Mouse (Mus musculus) limb, embryonic 11.5 days (tissue): ENCODE data around the gene Wfdc15b. TPM values are rescaled to one million over a fixed set of nuclear protein-coding genes. Genes with fewer than 3 reads are reported as not detected.
A peak's percentile ranks its signal among the peaks of the same experiment; 100 is the strongest.

ENCODE experiments used
- ATAC-seq: fragments of 200-750 bp; cut with Nextera tagmentation; 2 replicates; pipeline ENCODE4 v1.8.0; 2017; ENCODE audit warnings: low read depth; ENCODE audit not compliant: insufficient number of reproducible peaks, low FRiP score, low TSS enrichment
- DNase-seq: peaks from one replicate; pipeline ENCODE4 v3.0.0-alpha.2; 2015; ENCODE audit warnings: low spot score
- H3K27ac ChIP-seq: fragments of 300-500 bp; sonication (generic); replicated peaks from 2 replicates; pipeline ENCODE4 v1.5.1; 2014; ENCODE audit warnings: low read depth, mild to moderate bottlenecking, low read length
- H3K27me3 ChIP-seq: fragments of 300-500 bp; sonication (generic); 2 replicates; pipeline ENCODE4 v1.6.1; 2014; ENCODE audit warnings: mild to moderate bottlenecking, low read length, mixed read lengths; ENCODE audit not compliant: control insufficient read depth, insufficient read depth
- H3K36me3 ChIP-seq: fragments of 300-500 bp; sonication (generic); 2 replicates; pipeline ENCODE4 v1.6.1; 2014; ENCODE audit warnings: mild to moderate bottlenecking, low read length, moderate library complexity, mixed read lengths; ENCODE audit not compliant: control insufficient read depth, insufficient read depth
- H3K4me1 ChIP-seq: fragments of 300-500 bp; sonication (generic); 2 replicates; pipeline ENCODE4 v1.6.1; 2014; ENCODE audit warnings: low read length, mixed read lengths; ENCODE audit not compliant: control insufficient read depth, insufficient read depth
- H3K4me2 ChIP-seq: fragments of 300-500 bp; sonication (generic); 2 replicates; pipeline ENCODE4 v1.6.1; 2014; ENCODE audit warnings: low read depth, mild to moderate bottlenecking, moderate library complexity; ENCODE audit not compliant: severe bottlenecking
- H3K4me3 ChIP-seq: fragments of 300-500 bp; sonication (generic); 2 replicates; pipeline ENCODE4 v1.5.1; 2014; ENCODE audit warnings: low read depth, low read length
- H3K9ac ChIP-seq: fragments of 300-500 bp; sonication (generic); 2 replicates; pipeline ENCODE4 v1.6.1; 2014; ENCODE audit warnings: mild to moderate bottlenecking, low read length
- H3K9me3 ChIP-seq: fragments of 300-500 bp; sonication (generic); 2 replicates; pipeline ENCODE4 v1.6.1; 2016; ENCODE audit warnings: low read length; ENCODE audit not compliant: control insufficient read depth
- WGBS: fragments of 180-500 bp; shearing (Covaris S2); extraction: QIAGEN DNeasy Blood & Tissue Kit; methylation state at CpG from one replicate; pipeline ENCODE4 v1.1.7; 2014; 5-methylcytosine and 5-hydroxymethylcytosine counted together
- polyA plus RNA-seq: library from polyadenylated mRNA; unstranded; fragments of >200 nt; fragmentation: Nextera tagmentation; extraction: Ambion mirVana; gene quantifications from 2 replicates; pipeline ENCODE4 v1.2.1, GENCODE M21; 2014

The Wfdc15b gene
- polyA plus RNA-seq, 1 experiment from 2014 or later: not detected

DNA sequence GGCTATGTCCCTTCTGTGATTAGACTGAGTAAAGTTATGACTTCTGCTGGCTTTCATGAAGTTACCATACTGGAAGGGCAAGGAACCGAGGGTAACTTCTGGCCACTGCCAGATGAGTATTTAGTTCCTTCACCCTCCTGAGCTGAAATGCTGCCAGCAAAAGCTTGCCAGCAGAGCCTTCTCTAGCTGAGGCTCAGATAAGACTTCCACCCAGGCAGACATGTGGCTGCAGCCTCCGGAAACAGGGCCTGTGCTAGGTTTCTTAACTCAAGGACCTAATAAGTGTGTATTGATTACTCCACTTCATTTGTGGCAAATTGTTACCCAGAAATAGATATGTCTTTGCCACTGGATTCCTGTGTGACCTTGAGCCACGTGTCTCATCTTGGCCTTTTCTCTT, 48.1 kb downstream of the Wfdc15b start:
- DNase-seq: no peak
- no peak overlapping the region for H3K9ac ChIP-seq
- no peak overlapping the region for H3K4me3 ChIP-seq
- H3K4me1 ChIP-seq: peaks cover 8% of the 10 kb centered on the region; the same call in 1 of the 2 replicates
- no peak overlapping the region for H3K4me2 ChIP-seq
- H3K27me3 ChIP-seq: peaks cover 41% of the 10 kb centered on the region
- WGBS: 82% methylated on average over 3 of the region's 3 CpGs
- ATAC-seq: no peak
- H3K9me3 ChIP-seq: no peaks in the 10 kb centered on the region
- H3K36me3 ChIP-seq: no peaks in the 10 kb centered on the region
- no peak overlapping the region for H3K27ac ChIP-seq

DNA sequence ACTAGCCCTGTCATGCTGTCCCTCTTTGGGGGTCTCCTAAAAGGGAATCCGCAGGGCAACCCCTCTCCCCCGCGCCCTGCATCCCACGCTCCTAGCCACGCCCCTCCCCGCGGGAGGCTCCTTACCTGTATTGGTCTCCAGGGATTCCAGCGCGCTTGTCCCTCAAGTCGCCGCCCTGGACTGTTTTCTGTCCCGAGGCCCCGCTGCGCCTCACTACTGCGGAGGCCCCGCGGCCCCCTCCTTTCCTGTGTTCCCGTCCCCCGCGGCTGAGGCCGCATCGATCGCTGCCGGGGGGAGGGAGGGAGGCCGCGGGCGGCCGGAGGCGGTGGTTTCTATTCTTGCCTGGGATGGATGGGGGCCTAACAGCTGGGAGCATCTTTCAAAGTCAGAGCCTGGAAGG, 50.6 kb downstream of the Wfdc15b start, which contains the start of gene Kcns1:
Kcns1 (minus strand) TSS at position 212 of the 400 bp plus-strand sequence.
- Histone ChIP-seq H3K4me2 (peak within 1 kb of the TSS; percentile 49), H3K27ac (no peak within 1 kb of the TSS)
- peak; percentile 31 for DNase-seq

DNA sequence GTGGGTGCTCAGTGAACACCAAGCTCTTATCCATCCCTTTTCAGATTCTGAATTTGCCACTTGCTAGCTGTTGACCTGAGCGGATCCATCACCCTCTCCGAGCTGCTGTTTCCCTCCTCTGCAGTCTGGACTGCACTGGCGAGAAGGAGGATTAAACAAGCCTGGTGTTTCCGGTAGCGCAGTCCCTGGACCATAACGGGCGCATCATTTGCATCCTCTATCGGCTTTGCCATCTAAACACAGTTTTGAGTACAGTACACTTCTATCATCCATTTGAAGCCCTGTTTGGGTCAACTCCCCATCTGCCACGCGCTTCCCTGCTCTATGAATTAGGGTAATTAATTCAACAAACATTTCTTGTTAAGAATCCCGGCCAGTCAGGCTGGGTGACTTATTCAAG, 51.1 kb downstream of the Wfdc15b start:
- WGBS: 5% methylated on average over 11 of the region's 11 CpGs
- Histone ChIP-seq H3K27me3 (peaks cover 66% of the 10 kb centered on the region), H3K4me2 (no peak overlapping the region; the same call in 1 of the 2 replicates), H3K27ac (no peak overlapping the region), H3K36me3 (no peaks in the 10 kb centered on the region), H3K4me3 (0 out of 2 replicates have a peak overlapping the region, but pooled peaks have one; percentile 31), H3K9ac (no peak overlapping the region), H3K4me1 (peaks cover 14% of the 10 kb centered on the region), H3K9me3 (no peaks in the 10 kb centered on the region; the same call in 1 of the 2 replicates)
- DNase-seq (no peak), ATAC-seq (no peak)

More for the DNA sequence above, 50.6 kb downstream of the Wfdc15b start, which contains the start of gene Kcns1:
- Histone ChIP-seq H3K9me3 (no peaks in the 10 kb centered on the region; the same call in 1 of the 2 replicates), H3K9ac (peak within 1 kb of the TSS; percentile 45; the same call in 1 of the 2 replicates), H3K36me3 (no peaks in the 10 kb centered on the region), H3K4me1 (peaks cover 14% of the 10 kb centered on the region), H3K27me3 (peaks cover 65% of the 10 kb centered on the region), H3K4me3 (peak within 1 kb of the TSS; percentile 31)
- WGBS: under 1% methylated on average over 29 of the region's 29 CpGs
- no peak for ATAC-seq

DNA sequence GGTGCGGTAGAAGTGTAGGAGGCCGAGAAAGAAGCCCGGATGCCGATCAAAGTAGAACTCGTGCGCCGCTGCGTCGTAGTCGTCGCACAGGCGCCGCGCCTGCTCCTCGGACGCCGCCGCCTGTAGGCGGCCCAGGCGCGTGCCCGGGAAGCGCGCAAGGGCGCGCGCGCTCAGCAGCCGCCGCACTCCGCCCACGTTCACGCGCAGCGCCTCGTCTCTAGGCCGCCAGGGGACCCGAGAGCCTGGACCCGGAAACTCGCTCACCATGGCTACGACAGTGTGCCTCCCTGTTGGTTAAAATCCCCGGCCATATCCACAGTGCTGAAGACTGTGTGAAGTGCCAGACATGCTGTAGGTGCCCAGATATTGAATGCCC, 52.9 kb downstream of the Wfdc15b start:
- WGBS: 13% methylated on average over 41 of the region's 42 CpGs
- peaks cover 63% of the 10 kb centered on the region for H3K27me3 ChIP-seq
- H3K4me1 ChIP-seq: peaks cover 14% of the 10 kb centered on the region
- peak overlapping the region; percentile 24 for H3K4me3 ChIP-seq
- no peak for DNase-seq
- peak overlapping the region; percentile 47; the same call in 1 of the 2 replicates for H3K9ac ChIP-seq
- peak overlapping the region; percentile 45 for H3K4me2 ChIP-seq
- H3K27ac ChIP-seq: no peak overlapping the region
- H3K9me3 ChIP-seq: no peaks in the 10 kb centered on the region; the same call in 1 of the 2 replicates
- H3K36me3 ChIP-seq: no peaks in the 10 kb centered on the region
- no peak for ATAC-seq

DNA sequence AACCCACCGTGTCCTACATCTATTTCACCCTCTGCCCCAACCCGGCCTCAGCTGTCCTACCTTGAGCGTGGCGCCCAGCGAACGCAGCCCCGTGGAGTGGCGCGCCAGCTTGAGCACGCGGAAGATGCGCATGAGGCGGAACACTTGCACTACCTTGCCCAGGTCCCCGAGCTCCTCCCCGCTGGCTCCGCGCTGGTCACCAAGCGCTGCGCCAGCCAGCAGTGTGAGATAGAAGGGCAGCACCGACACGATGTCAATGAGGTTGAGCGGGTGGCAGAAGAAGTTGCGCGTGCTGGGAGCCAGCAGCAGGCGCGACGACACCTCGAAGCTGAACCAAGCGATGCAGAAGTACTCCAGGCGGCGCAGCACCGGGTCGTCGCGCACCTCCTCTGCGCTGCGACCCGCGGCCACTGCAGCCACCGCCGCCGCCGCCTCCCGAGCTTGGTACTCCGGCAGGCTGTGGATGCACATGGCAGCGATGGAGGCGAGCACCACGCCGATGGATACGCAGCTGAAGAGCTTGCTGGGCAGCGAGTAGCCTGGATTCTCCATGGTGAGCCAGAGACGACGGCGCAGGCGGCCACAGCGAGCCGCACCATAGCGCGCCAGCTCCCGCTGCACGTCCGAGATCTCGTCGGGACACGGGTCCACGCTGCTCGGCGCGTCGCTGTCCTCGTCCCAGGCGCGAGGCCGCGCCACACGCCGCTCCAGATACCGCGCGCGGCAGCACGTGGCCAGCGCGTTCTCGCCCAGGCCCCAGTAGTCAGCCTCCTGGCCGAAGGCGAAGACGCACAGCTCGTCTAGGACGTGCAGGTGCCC, 53.5 kb downstream of the Wfdc15b start:
- DNase-seq (peak; percentile 50), ATAC-seq (no peak)
- H3K36me3 ChIP-seq: no peaks in the 10 kb centered on the region
- H3K4me2 ChIP-seq: peak overlapping the region; percentile 45
- H3K4me3 ChIP-seq: peak overlapping the region; percentile 24
- H3K4me1 ChIP-seq: peaks cover 14% of the 10 kb centered on the region
- peaks cover 61% of the 10 kb centered on the region for H3K27me3 ChIP-seq
- no peaks in the 10 kb centered on the region; the same call in 1 of the 2 replicates for H3K9me3 ChIP-seq
- peak overlapping the region; percentile 47; the same call in 1 of the 2 replicates for H3K9ac ChIP-seq
- 12% methylated on average over 90 of the region's 90 CpGs for WGBS
- H3K27ac ChIP-seq: no peak overlapping the region

DNA sequence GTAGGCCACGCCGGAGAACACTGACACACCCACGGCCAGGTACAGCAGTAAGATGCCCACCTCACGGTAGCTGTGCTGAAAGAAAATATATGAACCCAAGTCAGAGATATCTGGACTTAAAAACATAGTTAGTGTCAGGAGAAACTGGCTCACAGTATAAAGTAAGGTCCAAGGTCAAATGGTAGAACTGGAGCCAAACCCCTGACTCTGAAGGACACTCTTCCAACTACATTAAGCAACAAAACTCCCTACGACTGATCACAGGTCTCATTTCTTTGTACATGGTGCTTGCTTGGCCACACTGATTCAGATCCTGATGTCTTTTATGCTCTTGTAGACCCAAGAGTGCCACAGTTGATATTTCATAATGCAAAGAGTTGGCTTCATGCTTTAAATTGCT, 56.5 kb downstream of the Wfdc15b start:
- ATAC-seq (no peak), DNase-seq (no peak)
- Histone ChIP-seq H3K4me1 (peaks cover 9% of the 10 kb centered on the region), H3K9me3 (no peaks in the 10 kb centered on the region; the same call in 1 of the 2 replicates), H3K27ac (no peak overlapping the region), H3K4me2 (no peak overlapping the region), H3K9ac (no peak overlapping the region), H3K4me3 (no peak overlapping the region), H3K36me3 (no peaks in the 10 kb centered on the region), H3K27me3 (peaks cover 41% of the 10 kb centered on the region)
- 89% methylated on average over 5 of the region's 5 CpGs for WGBS

Other genes starting within 250 kb of the Wfdc15b start
- gene Ywhab, start 226.7 kb downstream of the Wfdc15b start, polyA plus RNA-seq: 323 TPM in 2 replicates
- gene Pabpc1l, start 196.2 kb downstream of the Wfdc15b start, polyA plus RNA-seq: 2.2 and 2.8 TPM in 2 replicates
- gene Stk4, start 151.3 kb downstream of the Wfdc15b start, polyA plus RNA-seq: 27.2 and 30.9 TPM in 2 replicates
- gene Tomm34, start 150.5 kb downstream of the Wfdc15b start, polyA plus RNA-seq: 63.5 and 66.9 TPM in 2 replicates
- 0.40 and 0.43 TPM in 2 replicates for gene Kcns1, start 50.5 kb downstream of the Wfdc15b start, polyA plus RNA-seq
- gene Wfdc5, start 38.9 kb downstream of the Wfdc15b start, polyA plus RNA-seq: not detected in 2 replicates
- not detected in 2 replicates for gene Wfdc12, start 31.1 kb downstream of the Wfdc15b start, polyA plus RNA-seq
- not detected in 2 replicates for gene Wfdc15a, start 21.5 kb downstream of the Wfdc15b start, polyA plus RNA-seq
- not detected in 2 replicates for gene Svs2, start 16.8 kb upstream of the Wfdc15b start, polyA plus RNA-seq
- not detected in 2 replicates for gene Svs3b, start 35.0 kb upstream of the Wfdc15b start, polyA plus RNA-seq
- gene Svs4, start 56.8 kb upstream of the Wfdc15b start, polyA plus RNA-seq: not detected in 2 replicates
- gene Svs3a, start 67.6 kb upstream of the Wfdc15b start, polyA plus RNA-seq: not detected in 2 replicates
- not detected in 2 replicates for gene Svs6, start 95.1 kb upstream of the Wfdc15b start, polyA plus RNA-seq
- gene Svs5, start 111.1 kb upstream of the Wfdc15b start, polyA plus RNA-seq: not detected in 2 replicates
- 0.43 and 0.76 TPM in 2 replicates for gene Slpi, start 167.4 kb upstream of the Wfdc15b start, polyA plus RNA-seq
- 0.04 and 0.16 TPM in 2 replicates for gene Rbpjl, start 181.5 kb upstream of the Wfdc15b start, polyA plus RNA-seq
- gene Matn4, start 183.5 kb upstream of the Wfdc15b start, polyA plus RNA-seq: 2.7 and 3.6 TPM in 2 replicates
- gene Sdc4, start 222.2 kb upstream of the Wfdc15b start, polyA plus RNA-seq: 22.6 and 23.6 TPM in 2 replicates
- gene Sys1, start 235.3 kb upstream of the Wfdc15b start, polyA plus RNA-seq: 52.6 and 53.6 TPM in 2 replicates
- 2.8 and 3.6 TPM in 2 replicates for gene Gm20458, start 239.3 kb upstream of the Wfdc15b start, polyA plus RNA-seq